Comparison of ENCODE assay signal across 8 mouse cellular contexts in genomic region chr11:68902367-68902766, GRCm38 (mm10). TPM values are rescaled to one million over a fixed set of nuclear protein-coding genes. Genes with fewer than 3 reads are reported as not detected.
DNase-seq lines count a peak whose midpoint lies in the region; ATAC-seq and TF ChIP-seq lines count a peak whose summit lies in the region.

No protein-coding gene starts in this region.

- peaks cover 15% of the 10 kb centered on the region for H3K4me1 ChIP-seq in heart, embryonic 12.5 days (replicated peaks)
- H3K4me1 ChIP-seq in CH12.LX (ENCODE audit: control insufficient read depth in 1 of 2, insufficient read depth in 2 of 2) = peaks cover 5 to 28% of the 10 kb centered on the region in 2 experiments; a peak in 3 of 4 replicates
- H3K4me1 ChIP-seq in forebrain, embryonic 16.5 days (replicated peaks; ENCODE audit: control insufficient read depth, insufficient read depth, low read length) = peaks cover 11% of the 10 kb centered on the region
- H3K4me1 ChIP-seq in liver, postnatal 0 days (ENCODE audit: insufficient read depth) = peaks cover 25% of the 10 kb centered on the region

- TF ChIP-seq EP300 in CH12.LX (IDR thresholded peaks at IDR 0.05; ENCODE audit: low read length) = no peak
- TF ChIP-seq EP300 in liver, postnatal 0 days (IDR thresholded peaks at IDR 0.05; ENCODE audit: low read depth) = no peak

- H3K4me2 ChIP-seq in heart, embryonic 12.5 days = peak overlapping the region; percentile 88
- peak overlapping the region; percentile 80 for H3K4me2 ChIP-seq in CH12.LX (ENCODE audit: insufficient read depth, low read depth, poor library complexity, severe bottlenecking)
- peak overlapping the region; percentile 69 for H3K4me2 ChIP-seq in forebrain, embryonic 16.5 days (ENCODE audit: low read length)
- H3K4me2 ChIP-seq in liver, postnatal 0 days (ENCODE audit: low read depth, low read length) = peak overlapping the region; percentile 80

- dilution Hi-C loops in CH12.LX (cut with MboI; ENCODE audit: extremely low pct_ligation_motif_present, extremely low pct_unique_long_range_greater_than_20kb, low sequenced_read_pairs) = no loop called here

- H3K27me3 ChIP-seq in heart, embryonic 12.5 days (replicated peaks) = no peaks in the 10 kb centered on the region
- H3K27me3 ChIP-seq in CH12.LX (replicated peaks) = peaks cover 18% of the 10 kb centered on the region
- H3K27me3 ChIP-seq in forebrain, embryonic 16.5 days (replicated peaks; ENCODE audit: control insufficient read depth, insufficient read depth, low read length) = no peaks in the 10 kb centered on the region
- H3K27me3 ChIP-seq in liver, postnatal 0 days (ENCODE audit: insufficient read depth, low read length) = no peaks in the 10 kb centered on the region

- peak overlapping the region; percentile 93 for H3K9ac ChIP-seq in heart, embryonic 12.5 days
- peak overlapping the region; percentile 100 for H3K9ac ChIP-seq in CH12.LX (ENCODE audit: insufficient read depth, low read depth)
- H3K9ac ChIP-seq in forebrain, embryonic 16.5 days (replicated peaks; ENCODE audit: low read depth, low read length) = peak overlapping the region; percentile 37
- H3K9ac ChIP-seq in liver, postnatal 0 days (replicated peaks) = peak overlapping the region; percentile 98

- H3K36me3 ChIP-seq in heart, embryonic 12.5 days = peaks cover 50% of the 10 kb centered on the region
- peaks cover 36 to 51% of the 10 kb centered on the region in 2 experiments for H3K36me3 ChIP-seq in CH12.LX (replicated peaks in 1 of 2; ENCODE audit: control insufficient read depth in 1 of 2, insufficient read depth in 1 of 2, low read length in 1 of 2)
- peaks cover 23% of the 10 kb centered on the region for H3K36me3 ChIP-seq in forebrain, embryonic 16.5 days (ENCODE audit: control insufficient read depth, insufficient read depth)
- H3K36me3 ChIP-seq in liver, postnatal 0 days (replicated peaks; ENCODE audit: insufficient read depth, low read length) = peaks cover 45% of the 10 kb centered on the region

- H3K4me3 ChIP-seq in heart, embryonic 12.5 days = peak overlapping the region; percentile 78
- peak overlapping the region; percentile 71 to 92 (median 78) for H3K4me3 ChIP-seq in CH12.LX (replicated peaks in 1 of 3; ENCODE audit: low read depth in 2 of 3, low read length in 2 of 3, poor library complexity in 1 of 3)
- peak overlapping the region; percentile 48 for H3K4me3 ChIP-seq in forebrain, embryonic 16.5 days (replicated peaks; ENCODE audit: low read length)
- H3K4me3 ChIP-seq in liver, postnatal 0 days (ENCODE audit: low read depth, low read length) = peak overlapping the region; percentile 85

- no peaks in the 10 kb centered on the region for H3K9me3 ChIP-seq in heart, embryonic 12.5 days (replicated peaks)
- peaks cover 5% of the 10 kb centered on the region for H3K9me3 ChIP-seq in CH12.LX (replicated peaks; ENCODE audit: low read length)
- no peaks in the 10 kb centered on the region for H3K9me3 ChIP-seq in forebrain, embryonic 16.5 days (ENCODE audit: control insufficient read depth, low read length)
- no peaks in the 10 kb centered on the region for H3K9me3 ChIP-seq in liver, postnatal 0 days (ENCODE audit: low read length)

- intact Hi-C loops in heart, postnatal 14 days (cut with DNase I) = loop anchor here (2.0 to 5.0 kb wide), 2 partner anchors 65 to 130 kb away; partner anchors contain the start of gene Slc25a35

- in situ Hi-C loops in CH12.LX (cut with MboI; ENCODE audit: low pct_ligation_motif_present, low pct_unique_long_range_greater_than_20kb, low sequenced_read_pairs) = loop anchor here (5.0 kb wide), 1 partner anchor 70 kb away; no protein-coding TSS in a partner anchor

- H3K27ac ChIP-seq in heart, embryonic 12.5 days (ENCODE audit: poor library complexity, severe bottlenecking) = 0 out of 2 replicates have a peak overlapping the region, but pooled peaks have one; percentile 28
- no peak overlapping the region for H3K27ac ChIP-seq in CH12.LX (ENCODE audit: insufficient read depth, low read depth)
- H3K27ac ChIP-seq in forebrain, embryonic 16.5 days (ENCODE audit: low read length) = no peak overlapping the region
- no peak overlapping the region for H3K27ac ChIP-seq in liver, postnatal 0 days (ENCODE audit: low read depth)

- TF ChIP-seq POLR2A in CH12.LX (IDR thresholded peaks at IDR 0.05; ENCODE audit: low read depth, low read length) = no peak; the same call in 1 of the 2 replicates

- TF ChIP-seq RAD21 in CH12.LX (IDR thresholded peaks at IDR 0.05; ENCODE audit: low read depth, low read length) = no peak

- H3K79me2 ChIP-seq in CH12.LX (replicated peaks; ENCODE audit: control insufficient read depth, extremely low read depth, insufficient read depth, poor library complexity, severe bottlenecking) = peaks cover 19% of the 10 kb centered on the region

- no peak for TF ChIP-seq CTCF in CH12.LX (conservative IDR thresholded peaks at IDR 0.05 in 1 of 2, IDR thresholded peaks at IDR 0.05 in 1 of 2; ENCODE audit: low read depth in 2 of 2, low read length in 2 of 2)
- TF ChIP-seq CTCF in liver, postnatal 0 days (IDR thresholded peaks at IDR 0.05; ENCODE audit: low read depth) = no peak

- WGBS in heart, embryonic 12.5 days = 2% methylated on average over 11 of the region's 11 CpGs
- WGBS in forebrain, embryonic 16.5 days = 6% methylated on average over 11 of the region's 11 CpGs
- 5% methylated on average over 11 of the region's 11 CpGs for WGBS in liver, postnatal 0 days (ENCODE audit: insufficient replicate concordance)

- DNase-seq in heart, postnatal 14 days = no peak
- DNase-seq in CH12.LX (ENCODE audit: extremely low read depth) = no peak
- DNase-seq in liver, postnatal 0 days = no peak
- no peak for DNase-seq in thymus, postnatal 0 days (ENCODE audit: low spot score)
- no peak for DNase-seq in adrenal gland, postnatal 14 days
- no peak for DNase-seq in thymus, postnatal 14 days

- no peak for ATAC-seq in heart, embryonic 12.5 days (ENCODE audit: insufficient number of reproducible peaks, low FRiP score)
- no peak for ATAC-seq in forebrain, embryonic 16.5 days
- ATAC-seq in liver, postnatal 0 days = no peak

RNA-seq across cellular contexts. Expression of gene Rpl26, which starts 1.0 kb away (rescaled TPM):
- 640 and 666 TPM in 2 replicates for polyA plus RNA-seq in heart, embryonic 12.5 days (2016; fragmentation: Nextera tagmentation; extraction: Ambion mirVana)
- 100 to 1,000 TPM; 607 to 680 TPM for total RNA-seq in heart, postnatal 14 days (2021)
- 6,137 and 6,551 TPM in 2 replicates for total RNA-seq in CH12.LX (2012; rRNA removed)
- total RNA-seq in CH12.LX (2014; rRNA removed) = 6,202 and 6,508 TPM in 2 replicates
- 3,408 and 4,622 TPM in 2 replicates for polyA plus RNA-seq in CH12.LX (2012; ENCODE audit: insufficient read length, low read depth)
- polyA plus RNA-seq in forebrain, embryonic 16.5 days (2015; fragmentation: Nextera tagmentation; extraction: Ambion mirVana) = 554 and 607 TPM in 2 replicates
- 531 and 540 TPM in 2 replicates for polyA plus RNA-seq in liver, postnatal 0 days (2015; fragmentation: Nextera tagmentation; extraction: Ambion mirVana)
- 1,221 and 1,303 TPM in 2 replicates for polyA plus RNA-seq in thymus, postnatal 0 days (2015; fragmentation: Nextera tagmentation; extraction: Ambion mirVana)
- 1,094 and 1,263 TPM in 2 replicates for total RNA-seq in adrenal gland, postnatal 14 days (2021)

RNA-seq across cellular contexts. Expression of gene Rnf222, which starts 14.0 kb away (rescaled TPM):
- polyA plus RNA-seq in heart, embryonic 12.5 days (2016; fragmentation: Nextera tagmentation; extraction: Ambion mirVana) = 0.17 TPM in 1 of 2 replicates, not detected in the other
- total RNA-seq in heart, postnatal 14 days (2021) = under 1 TPM in 1 of 2 experiments, not detected in 1; 0.15 TPM
- total RNA-seq in CH12.LX (2012; rRNA removed) (not detected in 2 replicates), CH12.LX (2014; rRNA removed) (not detected in 2 replicates)
- not detected in 2 replicates for polyA plus RNA-seq in CH12.LX (2012; ENCODE audit: insufficient read length, low read depth)
- polyA plus RNA-seq in forebrain, embryonic 16.5 days (2015; fragmentation: Nextera tagmentation; extraction: Ambion mirVana) = not detected in 2 replicates
- polyA plus RNA-seq in liver, postnatal 0 days (2015; fragmentation: Nextera tagmentation; extraction: Ambion mirVana) = 0.02 and 0.07 TPM in 2 replicates
- 0.05 TPM in 1 of 2 replicates, not detected in the other for polyA plus RNA-seq in thymus, postnatal 0 days (2015; fragmentation: Nextera tagmentation; extraction: Ambion mirVana)
- total RNA-seq in adrenal gland, postnatal 14 days (2021) = 0.15 TPM in 1 of 2 replicates, not detected in the other

RNA-seq across cellular contexts. Expression of gene Odf4, which starts 24.5 kb away (rescaled TPM):
- polyA plus RNA-seq in heart, embryonic 12.5 days (2016; fragmentation: Nextera tagmentation; extraction: Ambion mirVana) = not detected in 2 replicates
- total RNA-seq in heart, postnatal 14 days (2021) = not detected
- total RNA-seq in CH12.LX (2012; rRNA removed) (not detected in 2 replicates), CH12.LX (2014; rRNA removed) (not detected in 2 replicates)
- polyA plus RNA-seq in CH12.LX (2012; ENCODE audit: insufficient read length, low read depth) = not detected in 2 replicates
- 0.35 TPM in 1 of 2 replicates, not detected in the other for polyA plus RNA-seq in forebrain, embryonic 16.5 days (2015; fragmentation: Nextera tagmentation; extraction: Ambion mirVana)
- polyA plus RNA-seq in liver, postnatal 0 days (2015; fragmentation: Nextera tagmentation; extraction: Ambion mirVana) = not detected in 2 replicates
- polyA plus RNA-seq in thymus, postnatal 0 days (2015; fragmentation: Nextera tagmentation; extraction: Ambion mirVana) = not detected in 2 replicates
- total RNA-seq in adrenal gland, postnatal 14 days (2021) = 0.30 and 0.45 TPM in 2 replicates

RNA-seq across cellular contexts. Expression of gene Ndel1, which starts 30.7 kb away (rescaled TPM):
- polyA plus RNA-seq in heart, embryonic 12.5 days (2016; fragmentation: Nextera tagmentation; extraction: Ambion mirVana) = 62.7 and 67.0 TPM in 2 replicates
- 10 to 100 TPM; 56.1 to 59.6 TPM for total RNA-seq in heart, postnatal 14 days (2021)
- total RNA-seq in CH12.LX (2012; rRNA removed) (30.3 and 31.1 TPM in 2 replicates), CH12.LX (2014; rRNA removed) (46.9 and 47.0 TPM in 2 replicates)
- polyA plus RNA-seq in CH12.LX (2012; ENCODE audit: insufficient read length, low read depth) = 35.2 and 54.4 TPM in 2 replicates
- polyA plus RNA-seq in forebrain, embryonic 16.5 days (2015; fragmentation: Nextera tagmentation; extraction: Ambion mirVana) = 96.8 and 100 TPM in 2 replicates
- 32.8 and 33.8 TPM in 2 replicates for polyA plus RNA-seq in liver, postnatal 0 days (2015; fragmentation: Nextera tagmentation; extraction: Ambion mirVana)
- polyA plus RNA-seq in thymus, postnatal 0 days (2015; fragmentation: Nextera tagmentation; extraction: Ambion mirVana) = 57.1 and 60.3 TPM in 2 replicates
- 67.1 and 73.2 TPM in 2 replicates for total RNA-seq in adrenal gland, postnatal 14 days (2021)

RNA-seq across cellular contexts. Expression of gene Arhgef15, which starts 54.9 kb away (rescaled TPM):
- 13.3 TPM in 2 replicates for polyA plus RNA-seq in heart, embryonic 12.5 days (2016; fragmentation: Nextera tagmentation; extraction: Ambion mirVana)
- 10 to 100 TPM; 37.9 to 46.1 TPM for total RNA-seq in heart, postnatal 14 days (2021)
- total RNA-seq in CH12.LX (2012; rRNA removed) (0.04 TPM in 1 of 2 replicates, not detected in the other), CH12.LX (2014; rRNA removed) (not detected in 2 replicates)
- 0.12 TPM in 1 of 2 replicates, not detected in the other for polyA plus RNA-seq in CH12.LX (2012; ENCODE audit: insufficient read length, low read depth)
- polyA plus RNA-seq in forebrain, embryonic 16.5 days (2015; fragmentation: Nextera tagmentation; extraction: Ambion mirVana) = 8.2 and 12.8 TPM in 2 replicates
- polyA plus RNA-seq in liver, postnatal 0 days (2015; fragmentation: Nextera tagmentation; extraction: Ambion mirVana) = 1.8 TPM in 2 replicates
- 1.0 and 1.1 TPM in 2 replicates for polyA plus RNA-seq in thymus, postnatal 0 days (2015; fragmentation: Nextera tagmentation; extraction: Ambion mirVana)
- 28.7 and 31.9 TPM in 2 replicates for total RNA-seq in adrenal gland, postnatal 14 days (2021)

Comparison
In these comparisons a context has a peak if more than half of its experiments do, and no peak if none do; other contexts are left out.
1. H3K9ac ChIP-seq: peak in every context shown above with its lines; median percentile 100 in CH12.LX; 98 in liver, postnatal 0 days; 93 in heart, embryonic 12.5 days; 37 in forebrain, embryonic 16.5 days.